Mouse (Mus musculus) heart, embryonic 14.5 days (tissue): ENCODE results near the gene Pabpn1. TPM values are rescaled to one million over a fixed set of nuclear protein-coding genes. Genes with fewer than 3 reads are reported as not detected.

Source experiments
- ATAC-seq: fragments of 200-750 bp; cut with Nextera tagmentation; 2 replicates; pipeline ENCODE4 v1.8.0; 2017; ENCODE audit warnings: low read depth, moderate TSS enrichment; ENCODE audit not compliant: insufficient number of reproducible peaks, insufficient read depth, low FRiP score
- H3K27ac ChIP-seq, 2 experiments: fragments of 200-500 bp in 1 of 2; fragments of 300-500 bp in 1 of 2; sonication (generic) in 1 of 2; replicated peaks in 1 of 2; 2 replicates each; pipeline ENCODE4 v1.5.1; 2012 to 2014; ENCODE audit warnings: low read depth in 2 of 2, low read length in 2 of 2, control low read depth in 1 of 2, mild to moderate bottlenecking in 1 of 2, mixed read lengths in 1 of 2; ENCODE audit not compliant: control insufficient read depth in 1 of 2, insufficient read depth in 1 of 2
- H3K27me3 ChIP-seq: fragments of 300-500 bp; sonication (generic); 2 replicates; pipeline ENCODE4 v1.6.1; 2014; ENCODE audit warnings: mild to moderate bottlenecking, low read length, control low read depth; ENCODE audit not compliant: control insufficient read depth, insufficient read depth
- H3K36me3 ChIP-seq: fragments of 300-500 bp; sonication (generic); 2 replicates; pipeline ENCODE4 v1.6.1; 2014; ENCODE audit warnings: mild to moderate bottlenecking, control low read depth, low read length, mixed read lengths; ENCODE audit not compliant: control insufficient read depth, insufficient read depth
- H3K4me1 ChIP-seq, 2 experiments: fragments of 200-500 bp in 1 of 2; fragments of 300-500 bp in 1 of 2; sonication (generic) in 1 of 2; 2 replicates each; pipeline ENCODE4 v1.6.1; 2012 to 2014; ENCODE audit warnings: low read length in 2 of 2, control low read depth in 1 of 2, mixed read lengths in 1 of 2; ENCODE audit not compliant: control insufficient read depth in 2 of 2, insufficient read depth in 2 of 2
- H3K4me2 ChIP-seq: fragments of 300-500 bp; sonication (generic); 2 replicates; pipeline ENCODE4 v1.6.1; 2014; ENCODE audit warnings: mild to moderate bottlenecking, low read length
- H3K4me3 ChIP-seq, 2 experiments: fragments of 200-500 bp in 1 of 2; fragments of 300-500 bp in 1 of 2; sonication (generic) in 1 of 2; 2 replicates each; pipeline ENCODE4 v1.5.1; 2012 to 2014; ENCODE audit warnings: low read length in 2 of 2, mild to moderate bottlenecking in 2 of 2, control low read depth in 1 of 2, low read depth in 1 of 2, moderate library complexity in 1 of 2; ENCODE audit not compliant: control insufficient read depth in 1 of 2, insufficient read depth in 1 of 2
- H3K9ac ChIP-seq: fragments of 300-500 bp; sonication (generic); 2 replicates; pipeline ENCODE4 v1.6.1; 2014; ENCODE audit warnings: mild to moderate bottlenecking, low read length
- H3K9me3 ChIP-seq: fragments of 300-500 bp; sonication (generic); 2 replicates; pipeline ENCODE4 v1.6.1; 2016; ENCODE audit warnings: low read length, control low read depth; ENCODE audit not compliant: control insufficient read depth
- WGBS: fragments of 180-500 bp; shearing (Covaris S2); extraction: QIAGEN DNeasy Blood & Tissue Kit; methylation state at CpG from one replicate; pipeline ENCODE4 v1.1.7; 2014; 5-methylcytosine and 5-hydroxymethylcytosine counted together
- polyA plus RNA-seq: library from polyadenylated mRNA; unstranded; fragments of >200 nt; fragmentation: Nextera tagmentation; extraction: Ambion mirVana; gene quantifications from 2 replicates; pipeline ENCODE4 v1.2.1, GENCODE M21; 2014

Gene Pabpn1
- polyA plus RNA-seq, 1 experiment from 2014 or later, result 83.8 TPM

DNA sequence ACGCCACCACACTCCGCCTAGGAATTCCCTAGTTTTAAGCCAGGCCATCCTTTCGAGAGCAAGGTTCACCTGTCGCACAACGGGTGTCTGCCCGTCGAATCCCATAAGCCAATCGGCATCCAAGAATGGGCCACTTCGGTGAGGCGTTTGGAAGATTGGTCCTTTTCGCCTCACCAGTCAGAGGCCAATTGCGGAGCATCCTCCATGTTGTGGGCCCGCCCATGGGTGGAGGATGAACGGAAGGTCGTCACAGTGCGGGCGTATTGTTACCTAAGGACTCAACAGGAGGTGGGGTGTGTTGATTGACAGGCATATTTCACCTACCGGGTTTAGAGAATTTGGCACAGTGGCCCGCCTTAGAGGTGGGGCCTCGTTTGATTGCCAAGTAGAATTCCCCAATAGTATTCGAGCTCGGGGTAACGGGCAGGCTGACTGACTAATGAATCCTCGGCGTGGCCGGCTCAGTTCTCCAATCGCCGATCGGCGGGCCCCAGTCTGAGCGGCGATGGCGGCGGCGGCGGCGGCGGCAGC lies 1.4 kb downstream of the Pabpn1 start:
- WGBS, result under 1% methylated on average over 34 of the region's 38 CpGs
- peak overlapping the region; percentile 62 for H3K4me2 ChIP-seq
- peak overlapping the region; percentile 83 to 97 for H3K27ac ChIP-seq
- no peaks in the 10 kb centered on the region for H3K9me3 ChIP-seq
- peak; percentile 98 for ATAC-seq
- H3K27me3 ChIP-seq, result no peaks in the 10 kb centered on the region
- peaks cover 6 to 25% of the 10 kb centered on the region in 2 experiments for H3K4me1 ChIP-seq
- H3K4me3 ChIP-seq, result peak overlapping the region; percentile 64 to 98
- H3K36me3 ChIP-seq, result peaks cover 35% of the 10 kb centered on the region
- H3K9ac ChIP-seq, result peak overlapping the region; percentile 100

GRCm38 (mm10) chr14:54894296-54895151 lies 2.2 kb downstream of the Pabpn1 start:
- Histone ChIP-seq H3K9me3 (no peaks in the 10 kb centered on the region), H3K4me2 (peak overlapping the region; percentile 75), H3K4me3 (peak overlapping the region; percentile 64 to 98), H3K4me1 (peaks cover 6 to 25% of the 10 kb centered on the region in 2 experiments), H3K36me3 (peaks cover 41% of the 10 kb centered on the region), H3K27me3 (no peaks in the 10 kb centered on the region), H3K27ac (peak overlapping the region; percentile 71 to 97), H3K9ac (peak overlapping the region; percentile 100)
- WGBS, result under 1% methylated on average over 43 of the region's 54 CpGs
- ATAC-seq, result peak; percentile 66

GRCm38 (mm10) chr14:54897445-54897844 lies 5.1 kb downstream of the Pabpn1 start:
- no peak overlapping the region for H3K4me3 ChIP-seq
- peaks cover 6 to 22% of the 10 kb centered on the region in 2 experiments for H3K4me1 ChIP-seq
- H3K27me3 ChIP-seq, result no peaks in the 10 kb centered on the region
- no peak overlapping the region for H3K4me2 ChIP-seq
- ATAC-seq, result no peak
- peaks cover 41% of the 10 kb centered on the region for H3K36me3 ChIP-seq
- 24% methylated on average over 2 of the region's 2 CpGs for WGBS
- peak overlapping the region; percentile 5 to 20; a peak in 1 of 4 replicates for H3K27ac ChIP-seq
- no peaks in the 10 kb centered on the region for H3K9me3 ChIP-seq
- H3K9ac ChIP-seq, result peak overlapping the region; percentile 32; the same call in 1 of the 2 replicates

GRCm38 (mm10) chr14:54900383-54900782 lies 8.1 kb downstream of the Pabpn1 start:
- Histone ChIP-seq H3K27ac (no peak overlapping the region), H3K4me2 (no peak overlapping the region), H3K9me3 (no peaks in the 10 kb centered on the region), H3K4me1 (peaks cover 3 to 21% of the 10 kb centered on the region in 2 experiments; a peak in 3 of 4 replicates), H3K27me3 (no peaks in the 10 kb centered on the region), H3K9ac (no peak overlapping the region), H3K4me3 (no peak overlapping the region), H3K36me3 (peaks cover 43% of the 10 kb centered on the region)
- no peak for ATAC-seq
- WGBS, result under 1% methylated on average over 3 of the region's 3 CpGs

DNA sequence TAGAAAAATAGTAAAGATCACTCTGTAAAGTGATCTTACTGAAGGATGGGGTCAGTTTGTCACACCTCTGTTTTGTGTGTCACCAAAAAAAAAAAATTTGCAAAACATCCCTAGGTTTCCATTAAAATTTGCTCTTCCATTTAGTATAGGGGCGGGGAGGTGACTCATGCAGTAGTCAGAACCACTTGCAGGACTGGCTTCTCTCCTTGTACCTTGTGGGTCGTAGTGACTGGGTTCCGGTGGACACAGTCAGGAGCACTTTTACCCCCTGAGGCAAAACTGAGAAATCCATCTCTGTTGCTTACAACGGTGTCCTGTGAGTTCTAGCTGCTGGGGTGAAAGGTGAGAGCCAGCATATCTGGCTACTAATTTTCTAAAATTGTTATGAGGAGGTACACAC lies 11.3 kb downstream of the Pabpn1 start:
- Histone ChIP-seq H3K9ac (no peak overlapping the region), H3K27me3 (no peaks in the 10 kb centered on the region), H3K36me3 (peaks cover 38% of the 10 kb centered on the region), H3K27ac (no peak overlapping the region), H3K4me2 (no peak overlapping the region), H3K9me3 (no peaks in the 10 kb centered on the region), H3K4me3 (no peak overlapping the region), H3K4me1 (0 out of 4 replicates have a peak, but pooled peaks cover 0 to 8% of the 10 kb centered on the region in 2 experiments)
- ATAC-seq, result no peak
- 91% methylated on average over 4 of the region's 4 CpGs for WGBS

GRCm38 (mm10) chr14:54908682-54909081 lies 16.4 kb downstream of the Pabpn1 start:
- Histone ChIP-seq H3K4me3 (no peak overlapping the region), H3K36me3 (peaks cover 47% of the 10 kb centered on the region), H3K4me1 (peaks cover 15 to 27% of the 10 kb centered on the region in 2 experiments), H3K9me3 (no peaks in the 10 kb centered on the region), H3K27me3 (no peaks in the 10 kb centered on the region), H3K4me2 (no peak overlapping the region), H3K9ac (peak overlapping the region; percentile 40; the same call in 1 of the 2 replicates), H3K27ac (no peak overlapping the region; a peak in 1 of 4 replicates)
- no peak for ATAC-seq
- WGBS, result 71% methylated on average over 7 of the region's 7 CpGs

DNA sequence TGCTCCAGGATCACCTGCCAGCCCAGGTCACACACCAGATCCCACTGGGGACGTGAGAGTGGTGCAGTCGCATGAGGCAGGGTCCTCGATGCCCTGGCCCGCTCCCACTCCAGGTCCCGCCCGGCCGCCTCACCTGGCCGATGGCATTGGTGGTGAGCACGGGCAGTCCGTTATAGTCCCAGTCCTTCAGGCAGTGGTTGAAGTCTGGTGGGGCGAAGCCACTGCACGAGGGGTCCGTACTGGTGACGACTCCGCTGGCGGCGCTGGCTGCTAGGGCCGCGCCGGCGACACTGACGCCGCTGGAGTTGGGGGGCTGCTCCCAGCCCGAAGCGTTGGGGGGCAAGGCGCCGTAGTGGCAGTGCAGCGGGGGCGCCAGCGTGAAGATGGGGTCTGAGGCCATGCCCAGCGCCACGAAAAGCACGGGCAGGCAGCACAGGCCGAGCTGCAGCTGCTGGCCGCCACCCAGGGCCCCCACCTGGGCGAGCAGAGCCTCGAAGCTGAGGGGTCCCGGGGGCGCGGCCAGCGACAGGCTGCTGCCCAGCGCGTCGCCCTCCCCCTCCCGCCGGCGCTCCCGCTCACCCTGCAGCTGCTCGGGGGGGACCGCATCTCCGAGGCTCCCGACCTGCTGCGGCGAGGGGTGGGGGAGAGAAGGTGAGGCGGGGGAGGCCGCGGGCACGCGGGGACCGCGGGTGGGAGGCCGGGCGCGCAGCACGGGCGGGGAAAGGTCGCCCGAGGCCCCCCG lies 20.0 kb downstream of the Pabpn1 start:
- ATAC-seq, result peak; percentile 48
- Histone ChIP-seq H3K36me3 (peaks cover 48% of the 10 kb centered on the region), H3K4me3 (peak overlapping the region; percentile 56 to 91), H3K9me3 (no peaks in the 10 kb centered on the region), H3K27ac (peak overlapping the region in 1 of 2 experiments; percentile 72; a peak in 2 of 4 replicates), H3K4me2 (peak overlapping the region; percentile 99), H3K9ac (peak overlapping the region; percentile 94), H3K27me3 (no peaks in the 10 kb centered on the region), H3K4me1 (peaks cover 15 to 18% of the 10 kb centered on the region in 2 experiments)
- WGBS, result 4% methylated on average over 61 of the region's 69 CpGs
